Mouse (Mus musculus) granulocyte monocyte progenitor cell, adult 5-6 weeks (primary cell): Measurements from ENCODE around the gene Trip6. TPM values are rescaled to one million over a fixed set of nuclear protein-coding genes. Genes with fewer than 3 reads are reported as not detected.
A peak's percentile ranks its signal among the peaks of the same experiment; 100 is the strongest.
"Not testable (repeated sequence)": the region's sequence is repeated elsewhere in the genome, so short reads cannot be mapped to it uniquely, and the experiment has no call there.

Experiments
- ATAC-seq: replicated peaks from 2 replicates; pipeline ENCODE4 v1.8.0; 2016; ENCODE audit warnings: mild to moderate bottlenecking, moderate TSS enrichment, inconsistent platforms; ENCODE audit not compliant: poor library complexity, severe bottlenecking
- total RNA-seq, 2 experiments: library from RNA; stranded (forward) in 1 of 2; stranded (reverse) in 1 of 2; fragments of 200-712, 200-1000 nt in 1 of 2; fragments of >200 nt in 1 of 2; fragmentation: Nextera tagmentation in 1 of 2; gene quantifications; 2 replicates each; pipeline ENCODE4 v1.2.3; 2014 to 2017

Gene Trip6
- total RNA-seq, 2 experiments from 2014 or later: 2.9 to 9.4 TPM

DNA sequence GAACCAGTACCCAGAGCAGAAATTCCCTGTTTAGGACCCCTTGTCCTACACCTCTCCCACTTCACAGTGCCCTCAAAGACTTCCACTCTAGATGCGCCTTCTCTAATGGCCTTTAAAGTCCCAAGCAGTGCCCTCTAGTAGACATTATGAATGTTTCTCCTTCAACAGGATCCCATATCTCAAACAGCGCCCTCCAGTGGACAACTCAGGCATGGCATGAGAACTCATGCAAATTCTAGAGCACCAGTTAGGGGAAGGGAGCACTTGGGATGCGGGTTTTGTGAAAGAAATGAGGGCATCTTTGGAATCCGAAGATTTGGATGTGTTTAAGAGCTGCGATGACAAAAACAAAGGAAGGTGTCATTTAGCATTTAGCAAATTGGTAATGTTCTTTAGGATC is 29.2 kb downstream of the Trip6 start:
- ATAC-seq: 0 out of 2 replicates have a peak, but pooled peaks have one; percentile 23

DNA sequence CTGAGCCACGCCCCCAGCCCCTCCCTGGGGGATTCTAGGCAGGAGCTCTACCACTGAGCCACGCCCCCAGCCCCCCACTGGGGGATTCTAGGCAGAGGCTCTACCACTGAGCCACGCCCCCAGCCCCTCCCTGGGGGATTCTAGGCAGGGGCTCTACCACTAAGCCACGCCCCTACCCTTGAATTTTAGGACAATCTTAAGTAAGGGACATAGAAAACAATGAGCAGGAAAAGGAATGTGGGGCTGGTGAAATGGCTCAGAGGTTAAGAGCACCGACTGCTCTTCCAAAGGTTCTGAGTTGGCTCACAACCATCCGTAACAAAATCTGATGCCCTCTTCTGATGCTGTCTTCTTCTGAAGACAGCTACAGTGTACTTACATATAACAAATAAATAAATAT is 29.8 kb downstream of the Trip6 start:
- not testable (repeated sequence) for ATAC-seq

DNA sequence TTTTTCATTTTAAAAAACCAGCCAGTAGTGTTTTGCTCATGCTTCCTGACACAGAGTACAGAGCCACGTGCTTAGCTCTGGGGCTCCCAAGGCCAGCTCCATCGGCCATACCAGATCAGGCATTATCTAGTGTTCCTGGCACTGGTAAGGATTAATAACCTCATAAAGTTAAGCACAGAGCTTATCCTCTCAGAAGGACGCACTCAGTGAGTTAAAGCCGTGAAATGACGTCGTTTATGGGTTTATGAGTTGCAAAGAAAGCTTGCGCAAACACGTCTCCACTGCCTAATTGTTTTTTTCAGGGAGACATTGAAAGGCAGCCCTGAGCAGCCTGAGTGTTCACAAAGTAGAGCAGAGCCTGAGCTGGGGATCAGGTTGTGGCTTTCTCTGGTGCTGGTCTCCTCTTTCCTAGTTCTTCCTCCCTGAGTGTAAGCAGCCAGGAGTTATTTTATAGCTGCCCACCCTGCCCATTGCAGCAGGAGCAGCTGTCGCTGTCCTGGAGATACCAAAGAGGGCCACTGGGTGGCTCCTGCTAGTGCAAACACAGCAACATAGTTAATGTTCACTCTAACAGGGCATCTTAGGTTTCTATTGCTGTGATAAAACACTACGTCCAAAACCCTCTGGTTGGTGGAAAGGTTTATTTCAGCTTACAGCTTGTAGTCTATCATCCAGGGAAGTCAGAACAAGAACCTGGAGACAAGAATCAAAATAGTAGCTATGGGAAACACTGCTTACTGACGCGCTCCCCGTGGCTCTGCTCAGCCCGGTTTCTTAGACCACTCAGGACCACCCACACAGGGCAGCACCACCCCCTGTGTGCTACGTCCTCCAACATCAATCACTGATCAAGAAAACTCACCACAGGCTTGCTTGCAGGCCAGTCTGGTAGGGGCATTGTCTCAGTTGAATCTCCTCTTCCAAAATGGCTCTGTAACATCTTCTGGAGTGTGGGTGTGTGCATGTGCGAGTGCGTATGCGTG is 36.6 kb downstream of the Trip6 start:
- peak; percentile 73 for ATAC-seq

DNA sequence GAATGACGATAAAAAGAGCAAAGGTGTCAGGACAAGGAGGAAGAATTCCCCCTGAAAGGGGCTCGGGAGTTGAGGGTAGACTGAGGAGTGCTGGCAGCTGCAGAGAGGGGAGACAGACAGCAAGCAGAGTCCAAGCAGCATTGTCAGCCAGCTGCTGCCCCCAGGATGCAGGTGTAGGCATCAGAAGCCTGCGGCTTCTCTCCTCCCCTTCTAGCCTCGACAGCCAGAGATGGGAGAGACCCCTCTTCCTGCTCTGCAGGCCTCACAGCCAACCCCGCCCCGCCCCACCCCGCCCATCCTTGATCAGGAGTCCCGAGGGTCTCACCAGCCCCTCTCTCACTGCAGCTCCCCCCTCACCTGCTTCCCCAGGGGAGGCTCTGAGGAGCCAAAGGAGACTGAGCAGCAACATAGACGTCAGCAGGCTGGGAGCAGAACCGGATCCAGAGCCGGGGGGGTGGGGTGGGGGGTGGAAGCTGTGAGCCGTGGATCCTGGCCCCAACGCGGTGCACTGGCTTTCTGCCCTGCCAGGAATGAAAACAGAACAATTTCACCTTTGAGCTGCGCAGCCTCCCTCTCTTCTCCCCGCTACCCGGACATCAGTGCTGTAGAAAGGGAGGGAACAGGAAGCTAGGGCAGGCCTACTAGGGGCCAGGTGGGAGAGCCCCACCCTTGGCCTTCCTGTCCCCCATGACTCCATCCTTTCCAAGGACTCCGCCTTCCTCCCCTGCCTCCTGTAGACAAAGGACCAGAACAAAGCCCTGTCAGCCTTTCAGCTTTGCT is 45.9 kb downstream of the Trip6 start:
- ATAC-seq: no peak

DNA sequence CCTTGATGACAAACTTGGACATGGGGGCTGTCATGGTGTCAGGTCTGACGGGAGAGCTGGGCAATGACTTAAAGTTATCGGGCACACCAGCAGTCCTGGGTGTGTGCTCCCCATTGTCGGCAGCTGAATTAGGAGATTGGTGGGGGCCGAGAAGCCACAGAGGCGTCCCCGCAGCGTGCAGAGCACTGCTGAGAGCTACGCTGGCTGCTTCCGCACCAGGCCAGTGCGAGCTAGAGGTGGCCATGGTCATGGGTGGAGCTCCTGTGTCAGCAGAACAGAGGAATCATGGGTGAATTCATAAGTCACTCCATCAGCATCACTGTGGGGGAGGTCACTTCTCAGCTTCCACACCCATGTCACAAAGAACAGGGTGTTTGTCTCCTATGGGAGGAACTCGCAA is 49.4 kb downstream of the Trip6 start:
- no peak for ATAC-seq

DNA sequence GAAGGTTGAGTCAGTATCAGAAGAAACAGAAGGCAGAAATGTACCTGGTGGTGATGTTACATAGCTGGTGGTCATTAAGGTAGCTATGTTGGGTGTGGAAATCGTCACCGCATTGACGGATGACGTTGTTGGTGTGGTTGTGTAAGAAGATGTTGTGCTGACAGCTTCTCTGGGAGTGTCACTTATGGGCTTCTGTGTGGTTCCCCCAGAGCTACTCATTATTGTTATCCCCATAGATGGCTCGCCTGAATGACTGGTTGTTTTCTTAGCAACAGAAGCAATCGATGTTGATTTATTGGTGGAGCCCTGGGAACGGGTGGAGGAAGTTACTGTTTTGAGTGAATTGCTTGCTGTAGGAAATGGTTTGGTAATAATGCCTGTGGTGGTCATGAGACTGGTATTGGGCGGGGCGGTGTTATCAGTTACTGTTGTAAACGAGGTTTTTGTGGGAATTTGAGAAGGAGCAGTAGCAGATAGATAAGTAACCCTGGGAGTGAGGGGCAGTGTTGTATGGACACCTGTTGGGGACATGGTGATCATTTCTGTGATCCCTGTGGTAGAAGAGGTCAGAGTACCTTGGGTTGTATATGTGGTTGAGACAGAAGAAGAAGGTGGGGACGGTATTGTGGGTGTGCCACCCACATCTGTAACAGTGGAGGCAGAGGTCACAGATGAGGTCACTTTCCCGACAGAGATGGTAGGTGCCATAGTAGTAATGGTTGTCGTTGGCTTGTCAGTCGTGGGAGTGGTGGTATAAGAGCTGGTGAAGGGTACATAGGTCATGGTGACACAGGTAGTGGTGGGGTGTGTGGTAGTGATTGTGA is 50.1 kb downstream of the Trip6 start:
- peak; percentile 90 for ATAC-seq

Other genes with a start within 250 kb of the Trip6 start
- not detected in 2 replicates for gene Serpine1, start 242.1 kb downstream of the Trip6 start, total RNA-seq (2014; fragmentation: Nextera tagmentation)
- gene Serpine1, start 242.1 kb downstream of the Trip6 start, total RNA-seq (2017): not detected in 2 replicates
- gene Trim56, start 198.2 kb downstream of the Trip6 start, total RNA-seq (2014; fragmentation: Nextera tagmentation): 24.2 and 28.4 TPM in 2 replicates
- 26.0 and 26.9 TPM in 2 replicates for gene Trim56, start 198.2 kb downstream of the Trip6 start, total RNA-seq (2017)
- gene Muc3, start 165.1 kb downstream of the Trip6 start, total RNA-seq (2014; fragmentation: Nextera tagmentation): not detected in 2 replicates
- gene Muc3, start 165.1 kb downstream of the Trip6 start, total RNA-seq (2017): not detected in 2 replicates
- gene Muc3a, start 102.0 kb downstream of the Trip6 start, total RNA-seq (2014; fragmentation: Nextera tagmentation): 0.19 and 0.80 TPM in 2 replicates
- gene Muc3a, start 102.0 kb downstream of the Trip6 start, total RNA-seq (2017): not detected in 2 replicates
- gene Ache, start 26.9 kb downstream of the Trip6 start, total RNA-seq (2014; fragmentation: Nextera tagmentation): not detected in 2 replicates
- 0.04 and 0.10 TPM in 2 replicates for gene Ache, start 26.9 kb downstream of the Trip6 start, total RNA-seq (2017)
- 0.53 TPM in 1 of 2 replicates, not detected in the other for gene Ufsp1, start 19.8 kb downstream of the Trip6 start, total RNA-seq (2014; fragmentation: Nextera tagmentation)
- 0.43 and 5.2 TPM in 2 replicates for gene Ufsp1, start 19.8 kb downstream of the Trip6 start, total RNA-seq (2017)
- 238 and 321 TPM in 2 replicates for gene Srrt, start 6.7 kb downstream of the Trip6 start, total RNA-seq (2014; fragmentation: Nextera tagmentation)
- 239 and 278 TPM in 2 replicates for gene Srrt, start 6.7 kb downstream of the Trip6 start, total RNA-seq (2017)
- gene Slc12a9, start 19.2 kb upstream of the Trip6 start, total RNA-seq (2014; fragmentation: Nextera tagmentation): 16.3 and 26.3 TPM in 2 replicates
- gene Slc12a9, start 19.2 kb upstream of the Trip6 start, total RNA-seq (2017): 6.5 and 6.6 TPM in 2 replicates
- not detected in 2 replicates for gene Ephb4, start 35.7 kb upstream of the Trip6 start, total RNA-seq (2014; fragmentation: Nextera tagmentation)
- gene Ephb4, start 35.7 kb upstream of the Trip6 start, total RNA-seq (2017): not detected in 2 replicates
- gene Zan, start 162.7 kb upstream of the Trip6 start, total RNA-seq (2014; fragmentation: Nextera tagmentation): 0.66 and 4.7 TPM in 2 replicates
- 0.04 and 0.05 TPM in 2 replicates for gene Zan, start 162.7 kb upstream of the Trip6 start, total RNA-seq (2017)
- 31.2 and 36.5 TPM in 2 replicates for gene Pop7, start 188.1 kb upstream of the Trip6 start, total RNA-seq (2014; fragmentation: Nextera tagmentation)
- 18.3 and 28.9 TPM in 2 replicates for gene Pop7, start 188.1 kb upstream of the Trip6 start, total RNA-seq (2017)
- 21.0 and 21.7 TPM in 2 replicates for gene Gigyf1, start 204.1 kb upstream of the Trip6 start, total RNA-seq (2014; fragmentation: Nextera tagmentation)
- 5.2 and 7.7 TPM in 2 replicates for gene Gigyf1, start 204.1 kb upstream of the Trip6 start, total RNA-seq (2017)
- gene Epo, start 218.8 kb upstream of the Trip6 start, total RNA-seq (2014; fragmentation: Nextera tagmentation): not detected in 2 replicates
- gene Epo, start 218.8 kb upstream of the Trip6 start, total RNA-seq (2017): not detected in 2 replicates
- 335 and 473 TPM in 2 replicates for gene Gnb2, start 219.1 kb upstream of the Trip6 start, total RNA-seq (2014; fragmentation: Nextera tagmentation)
- gene Gnb2, start 219.1 kb upstream of the Trip6 start, total RNA-seq (2017): 226 and 299 TPM in 2 replicates
- gene Actl6b, start 239.1 kb upstream of the Trip6 start, total RNA-seq (2014; fragmentation: Nextera tagmentation): not detected in 2 replicates
- not detected in 2 replicates for gene Actl6b, start 239.1 kb upstream of the Trip6 start, total RNA-seq (2017)